9 mouse cellular contexts compared by ENCODE assay signal in genomic region chr13:91740851-91741250, GRCm38 (mm10). TPM values are rescaled to one million over a fixed set of nuclear protein-coding genes. Genes with fewer than 3 reads are reported as not detected.
DNase-seq lines count a peak whose midpoint lies in the region; ATAC-seq and TF ChIP-seq lines count a peak whose summit lies in the region.
"Had no signal": no experiment of that assay in that cellular context is flagged by ENCODE, and none has a peak within 500 bp of the region (broad histone marks: within the 10 kb centered on the region; RNA-seq: fewer than 3 reads in every experiment).

No protein-coding gene starts in this region.

- no peak for ATAC-seq in neural tube, embryonic 11.5 days (ENCODE audit: insufficient read depth, low FRiP score, low TSS enrichment)
- ATAC-seq in liver, embryonic 13.5 days (ENCODE audit: low read depth) = peak; percentile 68
- ATAC-seq: inflammation-experienced regulatory T-cells, adult 6 months had no signal

- peak overlapping the region; percentile 66; the same call in 1 of the 2 replicates for H3K27ac ChIP-seq in gastrocnemius, adult 2 months
- no peak overlapping the region for H3K27ac ChIP-seq in neural tube, embryonic 11.5 days (ENCODE audit: low read depth, low read length)
- H3K27ac ChIP-seq in liver, embryonic 13.5 days = peak overlapping the region; percentile 71

- 75% methylated on average over 6 of the region's 6 CpGs for WGBS in neural tube, embryonic 11.5 days
- 50% methylated on average over 6 of the region's 6 CpGs for WGBS in liver, embryonic 13.5 days (ENCODE audit: insufficient replicate concordance)

- no peaks in the 10 kb centered on the region for H3K9me3 ChIP-seq in neural tube, embryonic 11.5 days (ENCODE audit: control insufficient read depth, low read length)
- no peaks in the 10 kb centered on the region for H3K9me3 ChIP-seq in liver, embryonic 13.5 days (replicated peaks)

- peaks cover 4% of the 10 kb centered on the region; the same call in 1 of the 2 replicates for H3K27me3 ChIP-seq in neural tube, embryonic 11.5 days (ENCODE audit: control insufficient read depth, insufficient read depth, low read length)
- peaks cover 25% of the 10 kb centered on the region for H3K27me3 ChIP-seq in liver, embryonic 13.5 days

- H3K9ac ChIP-seq in neural tube, embryonic 11.5 days (ENCODE audit: low read length) = no peak overlapping the region; the same call in 1 of the 2 replicates
- no peak overlapping the region for H3K9ac ChIP-seq in liver, embryonic 13.5 days

- H3K4me2 ChIP-seq in neural tube, embryonic 11.5 days (ENCODE audit: low read depth) = peak overlapping the region; percentile 81
- H3K4me2 ChIP-seq in liver, embryonic 13.5 days = peak overlapping the region; percentile 51

- no peak for DNase-seq in gastrocnemius, adult 2 months
- no peak for DNase-seq in gastrocnemius, postnatal 25 days
- DNase-seq in neural tube, embryonic 11.5 days (ENCODE audit: low spot score) = no peak
- DNase-seq in neural tube, embryonic 10.5 days (ENCODE audit: extremely low spot score, low spot score) = no peak
- DNase-seq in liver, embryonic 13.5 days = no peak
- no peak for DNase-seq in thymus, postnatal 10 days (ENCODE audit: low spot score in 2 of 2)
- DNase-seq in right cerebral cortex, postnatal 36 days (ENCODE audit: low spot score in 2 of 2) = no peak
- DNase-seq in gastrocnemius, adult 18-20 months (ENCODE audit: low spot score) = no peak

- peak overlapping the region; percentile 70 for H3K4me3 ChIP-seq in gastrocnemius, adult 2 months
- no peak overlapping the region; the same call in 1 of the 2 replicates for H3K4me3 ChIP-seq in neural tube, embryonic 11.5 days (ENCODE audit: low read depth, low read length)
- H3K4me3 ChIP-seq in liver, embryonic 13.5 days (replicated peaks) = peak overlapping the region; percentile 45

- no peak for TF ChIP-seq CTCF in gastrocnemius, adult 2 months (IDR thresholded peaks at IDR 0.05)

- intact Hi-C loops in gastrocnemius, adult 2 months (cut with DNase I) = no loop called here

- H3K4me1 ChIP-seq in neural tube, embryonic 11.5 days (ENCODE audit: control insufficient read depth, insufficient read depth, low read length) = no peaks in the 10 kb centered on the region
- no peaks in the 10 kb centered on the region; the same call in 1 of the 2 replicates for H3K4me1 ChIP-seq in liver, embryonic 13.5 days (replicated peaks)

- H3K36me3 ChIP-seq in neural tube, embryonic 11.5 days (ENCODE audit: control insufficient read depth, insufficient read depth, low read length) = no peaks in the 10 kb centered on the region
- H3K36me3 ChIP-seq in liver, embryonic 13.5 days = no peaks in the 10 kb centered on the region

RNA-seq across cellular contexts. Expression of gene Acot12, which starts 0.5 kb away (rescaled TPM):
- not detected for total RNA-seq in gastrocnemius, adult 2 months (2021)
- not detected for total RNA-seq in gastrocnemius, postnatal 25 days (2021)
- not detected in 2 replicates for polyA plus RNA-seq in neural tube, embryonic 11.5 days (2014; fragmentation: Nextera tagmentation; extraction: Ambion mirVana)
- 1.3 and 2.1 TPM in 2 replicates for polyA plus RNA-seq in liver, embryonic 13.5 days (2015; fragmentation: Nextera tagmentation; extraction: Ambion mirVana)
- total RNA-seq in gastrocnemius, adult 18-20 months (2021) = not detected
- polyA plus RNA-seq: inflammation-experienced regulatory T-cells, adult 6 months had no signal
